Mouse (Mus musculus): ENCODE results near the gene Maml2. TPM values are rescaled to one million over a fixed set of nuclear protein-coding genes. Genes with fewer than 3 reads are reported as not detected.

Gene Maml2
- polyA plus RNA-seq, 1 experiment from 2014 or later = 7.3 TPM

- no peak overlapping the region for H3K4me3 ChIP-seq
- no peaks in the 10 kb centered on the region for H3K9me3 ChIP-seq
- H3K27me3 ChIP-seq (ENCODE audit: insufficient read depth, poor library complexity, severe bottlenecking) = no peaks in the 10 kb centered on the region
- H3K27ac ChIP-seq = no peak overlapping the region
- DNase-seq (ENCODE audit: low spot score) = no peak
- H3K36me3 ChIP-seq = 0 out of 2 replicates have a peak, but pooled peaks cover 2% of the 10 kb centered on the region
- peaks cover 5% of the 10 kb centered on the region; the same call in 1 of the 2 replicates for H3K4me1 ChIP-seq
- 82% methylated on average over 3 of the region's 3 CpGs for WGBS
Measured at GRCm38 (mm10) chr9:13556696-13557095, 258.9 kb downstream of the Maml2 start.

DNA sequence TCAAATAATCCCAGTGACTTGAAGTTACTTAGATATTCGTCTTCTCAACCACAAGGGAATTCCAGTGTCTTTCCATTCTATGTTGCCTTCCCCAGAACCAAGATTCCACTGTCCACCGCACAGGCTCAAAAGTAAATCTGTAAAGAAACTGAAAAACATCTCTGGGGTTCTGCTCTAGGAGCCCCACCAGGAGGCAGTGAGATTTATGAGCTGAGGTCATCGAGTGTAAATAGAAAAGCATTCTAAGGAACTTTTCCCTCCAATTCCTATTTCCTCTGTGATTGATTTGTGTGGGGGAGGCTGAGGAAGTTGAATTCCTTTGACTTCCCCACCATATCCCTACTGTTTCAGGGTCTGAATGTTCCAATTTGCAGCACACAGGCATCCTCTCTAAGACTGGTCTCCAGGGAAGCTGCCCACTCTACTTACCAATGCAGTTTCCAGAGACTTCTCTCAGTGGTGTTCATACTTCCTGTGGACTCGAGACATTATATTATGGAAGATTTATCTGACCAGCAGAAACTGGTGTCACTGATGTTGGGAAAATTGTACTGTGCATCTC lies 261.1 kb downstream of the Maml2 start:
- no peak for DNase-seq (ENCODE audit: low spot score)
- Histone ChIP-seq H3K36me3 (0 out of 2 replicates have a peak, but pooled peaks cover 2% of the 10 kb centered on the region), H3K27me3 (ENCODE audit: insufficient read depth, poor library complexity, severe bottlenecking) (no peaks in the 10 kb centered on the region), H3K9me3 (no peaks in the 10 kb centered on the region), H3K27ac (peak overlapping the region; percentile 42; the same call in 1 of the 2 replicates), H3K4me1 (peaks cover 16% of the 10 kb centered on the region), H3K4me3 (no peak overlapping the region)
- 73% methylated on average over 4 of the region's 4 CpGs for WGBS

- H3K4me1 ChIP-seq = peaks cover 29% of the 10 kb centered on the region
- DNase-seq (ENCODE audit: low spot score) = no peak
- no peak overlapping the region for H3K4me3 ChIP-seq
- 87% methylated on average over 9 of the region's 9 CpGs for WGBS
- H3K36me3 ChIP-seq = 0 out of 2 replicates have a peak, but pooled peaks cover 2% of the 10 kb centered on the region
- no peak overlapping the region for H3K27ac ChIP-seq
- no peaks in the 10 kb centered on the region for H3K27me3 ChIP-seq (ENCODE audit: insufficient read depth, poor library complexity, severe bottlenecking)
- no peaks in the 10 kb centered on the region for H3K9me3 ChIP-seq
Measured at GRCm38 (mm10) chr9:13560651-13561050, 262.9 kb downstream of the Maml2 start.

DNA sequence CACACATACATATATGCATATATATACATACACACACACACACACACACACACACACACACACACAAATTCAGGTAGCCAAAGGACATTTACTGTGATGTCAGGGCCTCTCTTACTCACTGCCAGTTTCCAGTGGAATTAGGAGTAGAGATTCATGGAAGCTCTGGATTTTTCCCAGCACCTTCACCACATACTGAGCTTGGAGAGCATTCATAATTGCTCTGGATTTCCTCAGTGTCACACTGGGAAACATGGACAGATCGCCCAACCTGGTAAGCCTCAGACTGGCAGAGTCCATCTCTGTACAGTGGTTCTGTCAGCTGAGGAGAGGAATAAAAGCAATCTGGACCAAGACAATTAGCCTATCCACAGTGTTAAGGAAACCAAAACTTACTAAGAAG lies 263.6 kb downstream of the Maml2 start:
- H3K27me3 ChIP-seq (ENCODE audit: insufficient read depth, poor library complexity, severe bottlenecking) = no peaks in the 10 kb centered on the region
- 0 out of 2 replicates have a peak, but pooled peaks cover 2% of the 10 kb centered on the region for H3K36me3 ChIP-seq
- peaks cover 29% of the 10 kb centered on the region for H3K4me1 ChIP-seq
- H3K4me3 ChIP-seq = no peak overlapping the region
- peak; percentile 52 for DNase-seq (ENCODE audit: low spot score)
- H3K27ac ChIP-seq = no peak overlapping the region
- 78% methylated on average over 1 of the region's 1 CpGs for WGBS
- no peaks in the 10 kb centered on the region for H3K9me3 ChIP-seq

DNA sequence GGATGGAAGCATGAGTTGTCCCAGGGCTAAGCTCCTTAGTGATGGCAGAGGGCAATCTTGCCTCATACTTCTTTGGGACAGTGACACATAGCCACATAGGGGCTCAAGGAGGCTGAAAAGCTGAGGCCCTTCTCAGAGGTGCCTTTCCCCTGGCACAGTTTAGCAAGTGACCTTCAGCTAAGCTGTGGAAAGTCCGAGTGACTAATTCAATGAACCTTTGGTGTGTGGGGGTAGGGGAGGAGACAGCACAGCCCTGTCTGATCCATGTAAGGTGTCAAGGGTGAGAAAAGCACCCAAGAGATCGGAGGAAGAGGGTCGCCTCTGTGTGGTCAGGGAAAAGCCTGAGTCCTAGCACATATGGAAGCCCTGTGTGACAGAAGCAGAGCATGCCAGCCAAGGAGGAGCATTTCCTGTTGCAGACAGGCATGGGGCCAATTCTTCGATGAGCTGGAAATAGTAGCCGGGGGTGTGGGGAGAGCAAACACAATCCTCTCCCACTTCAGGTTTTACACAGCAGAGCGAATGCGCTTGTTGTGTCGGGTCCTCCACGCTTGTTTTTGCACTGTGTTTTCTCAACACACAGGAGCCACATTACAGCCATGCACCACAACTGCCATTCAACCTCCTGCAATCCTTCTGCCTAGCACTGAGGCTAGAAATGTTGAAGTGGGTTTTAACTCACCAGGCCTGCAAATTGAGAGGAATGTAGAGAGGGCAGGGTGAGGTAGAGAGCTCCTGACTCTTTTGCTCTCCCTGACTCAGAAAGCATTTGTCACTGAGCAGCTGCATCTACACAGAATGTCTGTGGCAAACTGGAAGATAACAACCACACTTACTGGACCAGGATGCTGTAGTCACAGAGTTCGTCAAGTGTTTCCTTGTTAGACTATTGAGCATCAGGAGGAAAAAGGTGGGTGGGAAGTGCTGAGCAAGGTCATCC lies 266.0 kb downstream of the Maml2 start:
- H3K27ac ChIP-seq = peak overlapping the region; percentile 82
- DNase-seq (ENCODE audit: low spot score) = no peak
- 45% methylated on average over 10 of the region's 10 CpGs for WGBS

GRCm38 (mm10) chr9:13565343-13566019 lies 267.7 kb downstream of the Maml2 start:
- WGBS = 82% methylated on average over 11 of the region's 11 CpGs
- DNase-seq (ENCODE audit: low spot score) = no peak
- peaks cover 24% of the 10 kb centered on the region for H3K4me1 ChIP-seq

More for the DNA sequence above, 266.0 kb downstream of the Maml2 start:
- Histone ChIP-seq H3K36me3 (0 out of 2 replicates have a peak, but pooled peaks cover 2% of the 10 kb centered on the region), H3K4me3 (no peak overlapping the region), H3K9me3 (no peaks in the 10 kb centered on the region), H3K27me3 (ENCODE audit: insufficient read depth, poor library complexity, severe bottlenecking) (no peaks in the 10 kb centered on the region), H3K4me1 (peaks cover 29% of the 10 kb centered on the region)

DNA sequence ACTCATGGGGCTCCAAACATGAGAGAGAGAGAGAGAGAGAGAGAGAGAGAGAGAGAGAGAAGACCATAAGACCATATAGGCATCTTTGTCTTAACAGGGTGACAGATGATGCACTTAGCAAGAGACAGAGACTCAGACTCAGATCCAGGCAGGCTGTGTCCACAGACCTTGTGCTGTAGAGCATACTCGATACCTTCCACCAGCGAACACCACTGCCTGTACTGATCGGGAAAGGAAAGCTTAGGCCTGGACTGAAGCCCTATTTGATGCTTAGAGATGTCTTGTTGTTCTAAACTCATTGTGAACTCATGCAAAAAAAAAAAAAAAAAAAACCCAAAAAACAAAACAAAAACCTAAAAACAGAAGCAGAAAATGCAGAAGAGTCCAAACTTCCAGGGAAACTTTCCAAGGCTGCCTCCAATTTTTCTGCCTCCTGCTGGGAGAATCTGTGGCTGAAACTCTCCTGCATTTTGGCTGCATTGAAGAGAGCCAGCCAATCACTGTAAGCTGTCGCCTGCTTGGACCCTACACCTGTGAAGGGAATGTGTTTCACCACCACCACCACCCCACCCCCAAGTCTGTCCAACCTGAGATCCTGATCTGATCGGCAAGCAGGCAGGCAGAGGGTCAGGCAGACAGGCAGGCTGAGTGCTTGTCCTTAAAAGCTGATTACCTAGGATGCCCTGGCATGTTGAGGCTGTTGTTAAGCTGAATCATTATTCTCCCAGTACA lies 268.6 kb downstream of the Maml2 start:
- H3K27me3 ChIP-seq (ENCODE audit: insufficient read depth, poor library complexity, severe bottlenecking) = no peaks in the 10 kb centered on the region
- H3K9me3 ChIP-seq = no peaks in the 10 kb centered on the region
- H3K4me1 ChIP-seq = peaks cover 24% of the 10 kb centered on the region
- no peaks in the 10 kb centered on the region for H3K36me3 ChIP-seq
- DNase-seq (ENCODE audit: low spot score) = no peak
- H3K4me3 ChIP-seq = no peak overlapping the region
- H3K27ac ChIP-seq = no peak overlapping the region
- WGBS = 84% methylated on average over 5 of the region's 5 CpGs

More at GRCm38 (mm10) chr9:13565343-13566019, 267.7 kb downstream of the Maml2 start:
- no peaks in the 10 kb centered on the region for H3K27me3 ChIP-seq (ENCODE audit: insufficient read depth, poor library complexity, severe bottlenecking)
- H3K4me3 ChIP-seq = no peak overlapping the region
- no peaks in the 10 kb centered on the region for H3K9me3 ChIP-seq
- H3K27ac ChIP-seq = no peak overlapping the region
- H3K36me3 ChIP-seq = 0 out of 2 replicates have a peak, but pooled peaks cover 2% of the 10 kb centered on the region

DNA sequence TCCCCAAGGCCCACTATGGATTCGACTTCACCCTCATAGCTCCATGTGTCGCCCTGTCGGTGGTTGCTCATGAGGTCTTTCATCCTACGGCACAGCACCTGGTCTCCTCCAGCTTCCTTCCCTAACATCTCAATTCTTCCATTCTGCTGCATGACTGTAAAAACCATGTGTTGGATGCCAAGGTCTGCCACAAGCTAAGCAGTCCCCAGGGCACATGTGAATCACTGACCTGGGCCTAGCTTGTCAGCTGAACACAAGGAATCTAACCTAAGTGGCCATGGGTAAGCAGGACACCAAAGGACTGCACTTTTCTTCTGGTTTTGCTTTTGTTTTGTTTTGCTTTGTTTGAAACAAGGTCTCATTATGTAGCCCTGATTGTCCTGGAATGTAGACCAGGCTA lies 271.3 kb downstream of the Maml2 start:
- H3K27ac ChIP-seq = no peak overlapping the region
- 88% methylated on average over 4 of the region's 4 CpGs for WGBS
- no peak overlapping the region for H3K4me3 ChIP-seq
- no peak for DNase-seq (ENCODE audit: low spot score)
- H3K27me3 ChIP-seq (ENCODE audit: insufficient read depth, poor library complexity, severe bottlenecking) = no peaks in the 10 kb centered on the region
- no peaks in the 10 kb centered on the region; the same call in 1 of the 2 replicates for H3K36me3 ChIP-seq
- peaks cover 16% of the 10 kb centered on the region for H3K4me1 ChIP-seq
- no peaks in the 10 kb centered on the region for H3K9me3 ChIP-seq

DNA sequence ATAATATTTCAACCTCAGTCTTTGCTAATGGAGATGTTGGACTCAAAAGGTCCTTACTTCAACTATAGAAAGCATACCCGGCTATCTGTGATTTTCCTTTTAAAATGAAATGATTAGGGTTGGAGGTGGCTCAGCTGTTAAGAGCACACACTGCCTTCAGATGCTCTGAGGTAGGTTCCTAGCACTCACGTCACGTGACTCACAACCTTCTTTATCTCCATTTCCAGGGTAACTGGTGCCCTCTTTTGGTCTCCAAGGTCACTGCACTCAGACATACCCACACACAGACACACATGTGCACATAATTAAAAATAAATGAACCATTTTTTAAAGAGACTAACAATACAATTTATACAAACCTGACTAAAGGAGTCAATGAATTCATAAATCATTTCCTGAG lies 275.1 kb downstream of the Maml2 start:
- WGBS = 94% methylated on average over 3 of the region's 3 CpGs

DNA sequence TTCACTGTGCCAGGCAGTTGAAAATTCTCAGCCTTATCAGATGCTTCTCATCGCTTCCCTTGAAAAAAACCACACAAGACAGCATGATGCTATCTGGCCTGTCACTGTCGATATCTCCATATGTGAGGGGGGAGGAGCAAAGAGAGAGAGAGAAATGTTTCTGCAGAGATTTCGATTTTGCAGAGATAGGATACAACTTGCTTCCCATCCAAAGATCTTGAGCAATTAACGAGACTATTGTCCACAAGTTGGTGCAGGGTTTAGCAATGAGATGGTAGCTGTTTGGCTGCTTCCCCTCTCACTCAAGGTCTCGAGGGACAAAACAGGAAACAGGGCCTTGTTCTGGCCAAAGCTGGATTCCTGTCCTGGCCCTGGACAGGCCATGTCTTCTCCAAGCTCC lies 276.3 kb downstream of the Maml2 start:
- Histone ChIP-seq H3K36me3 (peaks cover 6% of the 10 kb centered on the region; the same call in 1 of the 2 replicates), H3K4me3 (no peak overlapping the region), H3K27ac (peak overlapping the region; percentile 42; the same call in 1 of the 2 replicates), H3K4me1 (peaks cover 17% of the 10 kb centered on the region; the same call in 1 of the 2 replicates), H3K27me3 (ENCODE audit: insufficient read depth, poor library complexity, severe bottlenecking) (no peaks in the 10 kb centered on the region), H3K9me3 (no peaks in the 10 kb centered on the region)
- WGBS = 42% methylated on average over 5 of the region's 5 CpGs
- DNase-seq (ENCODE audit: low spot score) = no peak

More for the DNA sequence above, 275.1 kb downstream of the Maml2 start:
- H3K36me3 ChIP-seq = peaks cover 2% of the 10 kb centered on the region; the same call in 1 of the 2 replicates
- no peaks in the 10 kb centered on the region for H3K27me3 ChIP-seq (ENCODE audit: insufficient read depth, poor library complexity, severe bottlenecking)
- DNase-seq (ENCODE audit: low spot score) = no peak
- H3K9me3 ChIP-seq = no peaks in the 10 kb centered on the region
- no peak overlapping the region for H3K27ac ChIP-seq
- H3K4me3 ChIP-seq = no peak overlapping the region
- peaks cover 17% of the 10 kb centered on the region; the same call in 1 of the 2 replicates for H3K4me1 ChIP-seq

DNA sequence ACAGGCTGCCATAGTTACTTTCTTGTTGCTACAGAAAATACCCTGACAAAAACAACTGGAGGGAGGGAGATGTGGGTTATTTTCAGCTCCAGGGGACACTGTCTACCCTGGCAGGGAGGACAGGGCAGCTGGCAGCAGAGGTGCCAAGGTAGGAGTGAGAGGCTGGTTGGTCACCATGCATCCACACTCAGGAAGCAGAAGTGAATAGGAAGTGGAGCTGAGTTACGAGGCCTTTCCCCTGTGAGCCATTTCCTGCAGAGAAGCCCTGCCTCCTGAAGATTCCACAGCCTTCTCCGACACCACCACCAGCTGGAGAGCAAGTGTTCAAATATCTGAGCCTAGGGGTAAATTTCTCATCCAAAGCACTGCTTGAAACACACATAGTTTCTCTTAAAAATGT lies 277.2 kb downstream of the Maml2 start:
- Histone ChIP-seq H3K27ac (peak overlapping the region; percentile 42; the same call in 1 of the 2 replicates), H3K4me1 (peaks cover 17% of the 10 kb centered on the region; the same call in 1 of the 2 replicates), H3K4me3 (no peak overlapping the region), H3K9me3 (no peaks in the 10 kb centered on the region), H3K36me3 (peaks cover 6% of the 10 kb centered on the region; the same call in 1 of the 2 replicates), H3K27me3 (ENCODE audit: insufficient read depth, poor library complexity, severe bottlenecking) (no peaks in the 10 kb centered on the region)
- DNase-seq (ENCODE audit: low spot score) = no peak
- WGBS = 50% methylated on average over 2 of the region's 2 CpGs

DNA sequence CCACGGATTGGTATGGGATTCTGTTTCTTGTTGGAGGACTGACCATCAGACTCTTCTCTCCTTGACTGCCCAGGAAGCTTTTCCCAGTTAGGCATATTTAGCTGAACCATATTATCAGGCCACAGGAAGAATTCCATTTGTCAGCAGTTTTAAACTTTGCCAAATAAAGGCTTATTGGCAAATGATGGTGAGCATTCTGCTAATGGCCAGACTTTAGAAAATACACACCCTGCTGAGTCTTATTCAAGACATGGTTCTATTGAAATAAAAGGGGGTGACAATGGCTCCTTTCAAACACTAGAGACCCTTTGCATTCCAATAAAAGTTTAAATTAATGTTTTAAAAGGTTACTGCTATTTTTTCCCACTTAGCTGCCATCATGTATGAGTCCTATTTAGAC lies 279.4 kb downstream of the Maml2 start:
- Histone ChIP-seq H3K27ac (no peak overlapping the region), H3K4me1 (peaks cover 17% of the 10 kb centered on the region; the same call in 1 of the 2 replicates), H3K36me3 (peaks cover 6% of the 10 kb centered on the region; the same call in 1 of the 2 replicates), H3K27me3 (ENCODE audit: insufficient read depth, poor library complexity, severe bottlenecking) (no peaks in the 10 kb centered on the region), H3K4me3 (no peak overlapping the region), H3K9me3 (no peaks in the 10 kb centered on the region)
- WGBS = 88% methylated on average over 1 of the region's 1 CpGs
- DNase-seq (ENCODE audit: low spot score) = no peak

Data from heart, embryonic 10.5 days (tissue).